Mouse (Mus musculus): ENCODE results near the gene Mogat2.

Gene Mogat2

DNA sequence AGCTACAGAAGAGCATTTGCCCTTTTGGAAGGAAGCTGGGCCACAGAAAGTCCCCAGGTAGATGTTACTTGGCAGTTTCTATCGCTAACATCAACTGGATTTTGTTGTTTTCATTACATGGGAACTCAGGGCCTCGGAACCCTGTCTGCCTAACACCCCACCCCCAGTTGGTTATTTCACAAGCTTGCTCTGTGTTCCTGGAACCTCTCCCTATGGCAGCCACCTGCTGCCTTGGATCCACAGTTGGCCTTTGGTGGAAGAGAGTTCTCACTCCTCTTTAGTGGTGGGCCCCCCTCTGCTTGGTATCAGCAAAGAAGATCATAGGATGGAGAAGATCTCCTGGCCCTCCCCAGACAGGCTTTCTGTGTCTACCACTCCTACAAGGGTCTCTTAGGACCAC, 39.6 kb downstream of the Mogat2 start:
- in situ Hi-C loops (cut with MseI, MboI), result no loop called here

DNA sequence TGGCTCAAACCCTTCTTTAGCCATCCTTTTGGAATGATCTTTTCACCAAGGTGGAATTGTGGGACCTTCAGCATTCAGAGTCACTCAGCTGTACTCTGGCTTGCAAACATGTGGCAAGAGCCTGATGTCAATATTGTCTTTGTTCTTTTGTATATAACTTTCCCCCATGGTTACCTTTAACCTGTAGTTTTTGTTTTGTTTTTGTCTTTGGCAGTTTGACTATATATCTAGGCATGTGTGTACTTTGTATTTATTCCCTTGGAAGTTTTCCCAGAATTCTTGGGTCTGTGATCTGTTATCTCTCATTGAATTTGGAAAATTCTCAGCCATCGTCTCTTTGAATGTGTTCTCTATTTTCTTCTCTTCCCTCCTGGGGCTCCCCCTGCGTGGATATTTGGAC, 43.9 kb downstream of the Mogat2 start:
- in situ Hi-C loops (cut with MseI, MboI), result no loop called here

DNA sequence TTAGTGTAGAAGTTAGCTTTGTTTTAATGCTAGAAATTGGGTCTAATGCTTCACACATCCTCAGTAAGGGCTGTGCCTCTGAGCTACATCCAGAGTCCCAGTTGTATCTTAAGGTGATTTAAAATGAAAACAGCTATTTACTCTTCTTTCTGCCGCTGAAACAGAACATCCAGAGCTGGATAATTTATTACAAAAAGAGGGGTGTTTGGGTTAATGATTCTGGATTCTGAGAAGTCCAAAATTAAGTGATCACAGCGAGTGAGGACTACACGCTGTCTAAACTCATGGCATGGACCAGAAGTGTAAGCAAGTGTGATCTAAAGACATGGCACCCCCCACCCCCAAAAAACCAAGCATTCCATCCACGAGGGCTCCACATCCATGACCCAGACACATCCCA, 44.5 kb downstream of the Mogat2 start:
- in situ Hi-C loops (cut with MseI, MboI), result no loop called here

DNA sequence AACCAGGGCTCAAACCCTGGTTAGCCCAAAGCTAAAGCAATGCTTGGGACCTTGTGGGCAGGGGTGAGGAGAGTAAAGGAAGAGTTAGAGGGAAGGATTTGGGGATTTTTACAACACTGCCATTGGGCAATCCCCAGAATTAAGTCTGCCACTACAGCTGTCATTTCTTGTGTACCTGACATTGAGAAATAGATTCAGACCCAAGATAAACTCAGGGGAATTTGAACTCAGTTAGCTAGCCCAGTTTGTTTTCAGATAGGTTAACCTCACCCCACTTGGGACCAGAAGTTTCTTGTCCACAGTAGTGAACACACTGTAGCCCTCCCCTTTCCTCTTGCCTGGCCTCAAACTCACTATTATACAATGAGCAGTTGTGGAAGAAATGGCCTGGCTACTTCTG, 47.0 kb downstream of the Mogat2 start:
- in situ Hi-C loops (cut with MseI, MboI), result no loop called here

DNA sequence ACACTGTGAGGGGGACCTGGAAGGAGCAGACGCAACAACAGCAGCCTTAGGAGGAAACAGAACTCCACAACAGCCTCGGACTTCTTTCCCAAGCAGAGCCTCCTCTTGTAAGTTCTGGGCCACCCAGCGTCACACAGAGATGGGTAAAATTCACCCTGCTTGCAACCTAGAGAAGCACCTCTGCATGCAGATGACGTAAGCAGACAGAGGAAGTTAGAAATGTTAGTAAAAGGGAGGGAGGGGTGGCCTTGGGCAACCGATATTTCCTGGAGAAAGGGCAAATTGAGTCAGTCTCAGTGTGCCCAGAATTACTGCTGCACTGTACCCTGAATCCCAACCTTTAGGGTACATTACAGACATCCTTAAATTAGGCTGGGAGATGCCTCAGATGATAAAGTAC, 48.5 kb downstream of the Mogat2 start:
- in situ Hi-C loops (cut with MseI, MboI), result no loop called here

DNA sequence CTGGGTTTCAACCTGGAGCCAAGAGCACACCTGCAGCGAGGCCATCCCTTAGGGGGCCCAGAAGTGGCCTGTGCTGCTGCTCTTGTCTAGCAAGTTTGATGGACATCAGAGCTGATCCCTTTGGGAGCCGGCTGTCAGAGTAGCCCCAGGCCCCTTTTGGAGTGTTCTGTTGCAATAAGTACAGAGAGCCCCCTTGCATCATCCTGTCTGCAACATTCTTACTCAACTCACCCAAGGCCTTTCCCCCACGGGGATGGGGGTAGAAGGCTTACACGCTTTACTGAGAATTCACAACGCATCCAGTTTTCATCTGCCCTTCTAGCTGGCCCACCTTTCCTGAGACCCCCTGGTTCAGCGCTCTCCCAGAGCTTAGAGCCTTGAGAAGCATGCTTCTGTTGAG, 49.8 kb downstream of the Mogat2 start:
- in situ Hi-C loops (cut with MseI, MboI), result no loop called here

DNA sequence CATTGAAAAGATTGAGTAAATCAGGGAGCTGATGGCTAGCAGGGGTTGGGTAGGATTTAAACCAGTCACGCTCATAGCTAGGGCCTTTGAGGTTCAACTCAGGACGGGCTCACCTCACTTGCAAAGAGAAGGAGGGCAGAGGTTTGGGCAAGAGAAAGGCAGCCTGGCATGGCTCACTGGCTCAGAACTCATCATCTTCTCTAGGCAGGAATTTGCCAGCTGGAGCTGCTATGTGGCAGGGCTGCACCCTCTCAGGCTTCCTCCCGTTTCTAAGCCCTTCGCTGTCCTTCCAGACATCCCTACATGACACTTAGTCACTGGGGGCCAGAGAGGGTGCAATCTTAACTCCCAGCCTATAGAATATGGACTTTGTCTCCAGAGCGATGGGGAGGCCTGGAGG, 51.0 kb downstream of the Mogat2 start:
- in situ Hi-C loops (cut with MseI, MboI), result no loop called here

DNA sequence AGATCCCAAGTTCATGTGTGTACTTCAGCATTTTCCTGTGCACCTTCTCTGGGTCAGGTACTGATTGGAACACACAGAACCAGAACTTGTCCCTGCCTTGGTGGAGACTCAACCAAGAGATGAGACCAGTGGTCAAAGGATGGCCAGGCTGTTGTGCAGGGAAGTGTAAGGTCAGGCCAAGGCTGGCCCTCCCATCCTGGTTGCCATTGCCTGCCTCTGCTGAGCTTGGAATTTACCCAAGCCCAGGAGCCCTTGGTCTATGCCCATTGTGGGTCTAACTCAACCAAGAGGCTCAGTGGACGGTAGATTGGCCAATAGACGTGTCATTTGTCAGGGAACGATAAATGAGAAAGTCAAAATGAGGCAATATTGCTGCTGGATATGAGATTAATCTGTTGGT, 53.0 kb downstream of the Mogat2 start:
- in situ Hi-C loops (cut with MseI, MboI), result no loop called here

DNA sequence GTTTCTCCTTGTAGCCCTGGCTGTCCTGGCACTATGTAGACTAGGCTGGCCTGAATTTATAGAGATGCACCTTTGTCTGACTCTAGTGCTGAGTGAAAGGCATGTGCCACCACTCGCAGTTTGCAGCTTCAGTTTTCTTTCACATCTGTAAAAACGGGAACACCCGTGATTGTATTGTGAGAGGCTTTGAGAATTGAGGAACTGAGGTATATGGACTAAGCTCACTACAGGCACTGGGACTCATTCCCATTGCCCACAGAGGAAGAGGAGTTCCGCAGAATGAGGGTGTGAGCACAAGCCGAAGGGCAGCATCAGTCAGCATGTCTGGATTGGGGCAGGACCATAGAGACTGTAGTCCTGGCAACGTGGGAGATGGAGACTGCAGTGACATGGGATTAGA, 54.7 kb downstream of the Mogat2 start:
- in situ Hi-C loops (cut with MseI, MboI), result no loop called here

DNA sequence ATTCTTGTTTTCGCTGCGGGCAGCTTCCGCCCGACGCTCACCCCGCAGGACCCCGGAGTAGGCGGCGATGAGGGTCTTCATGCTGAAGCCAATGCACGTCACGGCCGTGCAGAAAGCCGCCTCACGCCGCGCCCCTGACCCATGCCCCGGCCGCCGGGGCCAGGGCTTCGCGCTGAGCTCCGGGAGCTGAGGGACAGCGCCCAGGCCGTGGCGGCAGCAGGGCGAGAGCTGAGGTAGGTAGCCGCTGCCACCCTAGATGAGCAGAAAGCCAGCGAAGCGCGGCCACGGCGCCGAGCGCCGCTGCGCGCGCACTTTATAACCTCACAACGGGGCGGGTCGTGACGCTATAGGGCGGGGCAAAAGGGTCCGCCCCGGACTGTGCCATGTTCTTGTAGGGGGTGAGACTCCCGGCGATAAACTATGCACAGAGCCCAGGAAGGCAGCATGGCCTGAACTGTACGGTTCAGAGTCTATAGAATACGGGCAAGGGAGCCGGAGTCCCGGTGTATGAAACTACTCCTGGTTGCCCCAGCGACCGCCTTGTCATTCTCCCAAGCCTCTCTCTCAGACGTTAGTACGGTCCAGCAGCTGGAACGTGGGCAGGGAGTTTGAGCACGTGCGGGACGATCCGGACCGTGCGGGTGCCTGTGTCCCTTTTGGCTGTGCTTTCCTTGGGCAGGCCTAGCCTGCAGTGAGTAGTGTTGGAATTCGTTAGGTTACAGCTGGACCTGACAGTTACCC, 55.8 kb downstream of the Mogat2 start, which contains the start of gene Dgat2:
Gene Dgat2 (minus strand): TSS at position 288 of the 741 bp plus-strand sequence.
- in situ Hi-C loops (cut with MseI, MboI), result no loop called here

DNA sequence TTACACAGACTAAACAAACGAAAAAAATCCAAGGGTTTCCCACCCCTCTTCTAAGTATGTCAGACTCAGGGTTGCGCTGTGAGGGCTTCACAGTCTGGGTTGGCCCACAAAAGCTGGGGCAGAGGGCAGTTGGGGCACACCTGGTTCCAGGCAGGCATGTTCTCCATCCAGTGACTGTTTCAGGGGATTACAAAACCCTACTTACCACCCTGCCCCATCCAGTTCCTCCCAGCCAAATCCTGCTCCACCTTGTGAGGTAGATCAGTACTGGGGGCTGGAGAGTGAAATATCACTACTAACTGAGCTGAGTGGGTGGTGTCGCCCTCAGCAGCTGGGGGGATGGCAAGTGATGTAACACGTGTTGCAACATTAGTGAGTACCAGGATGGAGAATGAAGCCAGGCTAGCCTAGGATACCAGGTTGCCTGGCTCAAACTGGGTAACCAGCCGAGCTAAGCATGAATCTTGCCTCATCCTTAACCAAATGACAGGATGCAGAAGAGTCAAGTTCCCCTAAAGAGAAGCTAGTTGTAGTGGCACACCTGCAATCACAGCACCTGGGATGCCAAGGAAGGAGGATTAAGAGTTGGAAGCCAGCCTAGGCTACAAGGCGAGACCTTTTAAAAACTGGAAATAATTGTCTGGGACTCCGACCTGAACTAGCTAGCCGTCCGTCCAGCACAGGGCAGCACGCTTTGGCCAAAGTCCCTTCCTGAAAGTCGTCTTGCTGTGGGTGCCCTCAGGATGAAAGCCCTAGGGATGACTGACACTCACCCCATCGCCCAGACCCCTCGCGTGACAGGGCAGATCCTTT, 56.6 kb downstream of the Mogat2 start:
- in situ Hi-C loops (cut with MseI, MboI), result no loop called here

DNA sequence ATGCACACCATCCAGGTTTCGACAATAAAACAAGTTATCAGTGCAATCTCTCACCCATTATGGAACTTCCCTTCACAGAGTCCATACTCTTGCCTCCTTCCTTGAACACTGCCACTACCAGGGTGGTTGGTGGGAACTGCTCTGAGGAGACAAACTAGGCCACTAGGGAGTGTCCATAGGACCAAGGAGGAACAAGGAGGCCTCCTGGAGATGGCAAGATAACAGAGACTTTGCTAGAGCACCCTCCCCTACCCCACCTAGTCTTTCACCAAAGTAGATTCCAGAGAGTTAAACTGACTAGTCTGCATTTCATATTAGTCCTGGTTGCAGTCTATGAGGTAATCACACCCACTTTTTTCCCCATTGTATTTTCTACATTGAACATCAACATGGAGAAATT, 58.3 kb downstream of the Mogat2 start:
- in situ Hi-C loops (cut with MseI, MboI), result no loop called here

DNA sequence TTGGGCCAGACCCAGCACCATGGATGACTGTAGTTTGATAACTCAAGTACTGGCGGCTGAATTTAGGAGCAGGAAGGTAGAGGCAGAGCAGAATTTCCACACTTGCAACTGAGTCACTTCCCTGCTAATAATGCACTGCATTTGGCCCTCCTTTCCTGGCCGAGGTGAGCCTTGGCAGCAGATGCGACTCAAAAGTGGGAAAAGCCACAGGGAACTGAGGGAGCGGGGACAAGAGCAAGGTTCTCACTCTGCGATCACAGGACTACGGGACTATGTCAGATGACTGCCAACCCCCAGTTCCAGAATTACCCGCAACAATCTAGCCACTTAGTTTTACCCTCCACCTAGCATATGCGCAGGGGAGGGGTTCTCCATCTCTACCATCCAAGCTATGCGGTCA, 59.1 kb downstream of the Mogat2 start:
- in situ Hi-C loops (cut with MseI, MboI), result no loop called here

DNA sequence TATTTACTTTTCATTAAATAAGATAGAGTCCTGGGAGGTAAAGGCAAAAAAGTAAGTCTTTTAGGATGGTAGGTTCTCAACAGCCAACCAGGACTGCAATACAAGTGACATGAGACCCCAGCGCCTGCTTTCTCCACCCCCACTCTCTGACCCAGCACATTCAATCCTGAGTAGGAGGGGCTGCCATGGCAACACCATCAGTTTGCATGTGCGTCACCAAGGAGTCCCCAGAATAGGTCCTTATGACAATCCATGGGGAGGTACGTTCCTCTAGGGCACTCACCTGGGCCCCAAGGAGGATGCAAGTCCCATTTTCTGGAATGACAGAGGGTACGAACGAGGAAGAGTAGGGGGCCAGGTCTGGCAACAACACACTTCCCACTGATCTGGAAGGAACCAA, 61.0 kb downstream of the Mogat2 start:
- in situ Hi-C loops (cut with MseI, MboI), result no loop called here

DNA sequence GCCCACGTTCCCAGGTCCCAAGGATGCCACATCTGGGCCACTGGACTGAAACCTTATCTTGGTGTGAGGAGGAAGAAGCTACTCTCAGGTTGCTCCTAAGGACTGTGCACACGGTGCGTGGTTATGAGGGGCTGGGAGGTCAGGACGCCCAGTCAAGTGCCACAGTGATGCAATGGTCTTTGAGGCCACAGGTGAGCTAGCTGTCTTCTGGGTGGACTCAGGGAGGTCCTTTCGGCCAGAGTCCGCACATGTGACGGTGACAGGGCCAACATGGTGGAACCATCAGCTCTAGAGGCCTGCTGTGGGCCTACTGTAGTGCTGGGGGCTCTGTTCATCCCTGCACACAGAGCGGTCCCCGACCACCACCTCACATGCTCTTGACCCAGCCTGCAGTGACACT, 62.8 kb downstream of the Mogat2 start:
- in situ Hi-C loops (cut with MseI, MboI), result no loop called here

DNA sequence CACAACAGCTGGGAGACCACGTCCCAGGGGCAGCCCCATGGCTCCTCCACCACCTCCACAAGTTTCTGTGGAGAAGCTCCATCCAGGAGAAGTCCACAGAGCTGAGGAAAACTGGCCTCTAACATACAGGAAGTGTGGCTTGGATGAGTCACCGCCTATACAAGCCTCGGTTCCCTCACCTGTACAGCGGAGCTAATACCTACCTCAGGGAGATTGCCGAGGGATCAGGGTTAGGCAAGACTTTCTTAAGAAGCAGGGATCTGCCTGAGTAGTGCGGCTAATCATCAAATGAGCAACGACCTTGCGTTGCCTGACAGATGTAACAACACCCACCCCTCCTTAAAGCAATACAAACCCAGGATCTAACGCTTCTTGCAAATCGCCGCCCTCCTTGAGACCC, 63.3 kb downstream of the Mogat2 start:
- in situ Hi-C loops (cut with MseI, MboI), result no loop called here

DNA sequence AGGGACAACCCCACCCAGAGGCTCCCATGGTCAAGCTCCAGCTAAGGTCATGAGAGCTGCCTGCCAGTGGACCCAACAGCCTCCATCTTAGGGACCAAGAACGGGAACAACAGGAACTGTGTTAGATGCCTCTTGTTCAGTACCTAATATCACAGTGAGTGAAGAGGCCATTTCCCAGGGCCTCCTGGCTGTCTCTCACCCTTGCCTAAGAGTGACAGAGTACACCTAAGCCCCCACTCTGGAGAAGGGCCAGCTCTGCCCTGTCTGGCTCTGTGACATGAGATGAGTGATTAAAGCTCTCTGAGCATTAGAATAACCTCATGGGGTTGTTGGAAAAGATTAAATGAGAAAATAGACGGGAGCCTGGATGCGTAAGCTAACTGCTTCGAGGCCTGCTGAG, 64.4 kb downstream of the Mogat2 start:
- in situ Hi-C loops (cut with MseI, MboI), result no loop called here

DNA sequence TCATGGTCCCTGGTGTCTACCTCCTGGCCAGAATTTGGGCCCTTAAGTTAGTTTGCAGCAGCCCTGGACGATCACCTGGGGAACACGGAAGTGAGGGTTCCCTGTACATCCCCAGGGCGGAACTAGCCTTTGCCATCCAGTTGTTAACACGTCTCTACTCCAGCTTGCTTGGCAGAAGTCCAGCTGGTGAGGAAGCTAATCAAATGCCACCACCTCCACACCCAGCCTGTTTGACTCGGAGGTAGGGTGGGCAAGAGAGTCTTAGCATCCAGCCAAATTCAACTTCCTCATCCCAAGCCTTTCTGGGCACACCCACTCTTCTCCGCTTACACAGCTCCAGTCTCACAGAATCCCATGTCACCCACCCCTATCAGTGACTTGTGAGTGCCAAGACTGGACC, 65.5 kb downstream of the Mogat2 start:
- in situ Hi-C loops (cut with MseI, MboI), result no loop called here

DNA sequence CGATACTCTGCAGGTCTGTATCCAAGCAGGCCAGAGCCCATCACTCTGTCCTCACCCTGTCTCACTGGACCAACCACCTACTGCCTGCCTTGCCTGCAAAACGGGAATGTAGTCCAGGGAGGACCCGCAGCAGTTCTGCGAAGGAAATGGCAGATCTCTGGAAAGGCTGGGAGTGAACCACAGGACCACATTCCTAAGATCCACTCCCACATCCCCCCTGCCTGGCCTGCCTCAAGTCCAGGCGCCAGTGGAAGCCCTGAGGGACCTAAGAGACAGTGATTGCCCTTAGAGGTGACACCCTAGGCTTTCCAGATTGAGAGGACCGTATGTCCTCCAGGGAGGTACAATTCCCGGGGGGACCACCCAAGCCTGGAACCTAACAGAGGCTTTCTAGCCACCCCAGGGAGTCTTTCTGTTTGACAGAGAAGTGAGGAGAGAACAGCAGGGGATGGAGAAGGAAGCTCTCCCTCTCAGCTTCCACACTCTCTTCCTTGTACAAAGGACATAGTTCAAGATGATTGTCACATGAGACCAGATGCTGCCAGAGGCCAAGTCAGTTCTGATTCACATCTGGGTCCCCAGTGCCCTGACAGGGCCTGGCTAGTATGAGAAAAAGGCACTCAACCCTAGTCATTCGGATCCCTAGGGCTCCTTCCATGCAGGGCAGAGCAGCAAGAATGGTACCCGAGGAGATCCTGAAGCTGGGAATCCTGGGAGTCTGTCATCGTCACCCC, 66.5 kb downstream of the Mogat2 start:
- in situ Hi-C loops (cut with MseI, MboI), result no loop called here

DNA sequence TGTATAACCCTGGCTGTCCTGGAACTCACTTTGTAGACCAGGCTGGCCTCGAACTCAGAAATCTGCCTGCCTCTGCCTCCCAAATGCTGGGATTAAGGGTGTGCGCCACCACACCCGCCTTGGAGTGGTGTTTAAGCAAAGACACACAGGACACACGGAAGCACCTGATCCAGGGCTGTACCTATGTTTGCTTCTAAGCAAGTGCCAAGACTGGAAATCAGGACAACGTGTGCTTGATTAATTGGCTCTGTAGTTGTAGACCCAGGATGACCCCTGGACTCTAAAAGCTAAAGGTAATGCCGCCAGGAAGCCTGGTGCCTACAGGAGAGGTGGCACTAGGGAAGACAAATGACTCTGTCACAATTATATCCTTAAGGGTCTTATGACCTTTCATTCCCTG, 67.9 kb downstream of the Mogat2 start:
- in situ Hi-C loops (cut with MseI, MboI), result no loop called here

DNA sequence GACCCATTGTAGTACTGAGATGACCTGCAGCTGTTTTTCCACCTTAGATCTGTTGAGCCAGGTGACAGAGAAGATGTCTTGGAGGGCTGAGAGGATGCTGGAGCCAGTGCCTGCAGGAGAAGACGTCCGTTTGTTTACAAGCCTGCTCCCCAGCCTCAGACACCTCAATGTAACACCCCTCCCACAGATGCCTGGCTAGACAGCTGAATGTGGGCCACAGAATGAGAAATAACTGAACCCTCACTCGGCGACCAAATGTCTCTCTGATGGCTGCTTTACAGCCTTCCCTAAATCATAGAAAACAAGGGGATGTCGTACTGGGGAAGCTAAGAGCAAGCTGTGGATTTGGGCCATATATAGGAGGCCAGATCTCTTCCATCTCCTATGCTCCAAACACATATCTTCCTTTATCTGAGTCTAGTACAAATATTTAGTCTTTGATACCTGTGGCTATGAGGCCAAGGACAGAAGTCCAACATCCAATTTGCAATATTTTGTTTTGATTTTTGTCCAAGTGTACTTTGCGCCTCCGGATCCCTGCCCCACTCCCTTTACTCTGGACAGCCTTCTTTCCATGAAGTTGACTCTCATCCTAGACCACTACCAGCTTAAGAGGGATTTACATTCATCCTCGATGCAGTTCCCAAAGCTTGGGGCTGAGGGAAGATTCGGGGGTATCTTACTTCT, 68.6 kb downstream of the Mogat2 start:
- in situ Hi-C loops (cut with MseI, MboI), result loop anchor here in 1 of 2 experiments (5.0 kb wide), 1 partner anchor 57 kb away; no protein-coding TSS in a partner anchor

Measured in mouse trophoblast stem cell (cell line).